Mouse (Mus musculus) gastrocnemius, postnatal 10 days (tissue): ENCODE results near the gene Tom1l2. TPM values are rescaled to one million over a fixed set of nuclear protein-coding genes. Genes with fewer than 3 reads are reported as not detected.

ENCODE experiments used
- DNase-seq: peaks from one replicate; pipeline ENCODE4 v3.0.0; 2021; ENCODE audit warnings: mixed read lengths
- long read RNA-seq, 2 experiments: library from polyadenylated mRNA; stranded (forward); transcript quantifications; one replicate each; pipeline ENCODE4 v2.0.0; 2021
- total RNA-seq, 2 experiments: library from RNA; stranded (reverse); gene quantifications; 2 replicates each; pipeline ENCODE4 v1.2.3; 2021

Gene Tom1l2
- 10 to 100 TPM; 38.6 to 45.1 TPM for total RNA-seq
- long read RNA-seq, experiment 1, full-length matches to known transcripts, result 45 of 77 reads
- long read RNA-seq, experiment 1, partial matches to known transcripts, result 5 of 77 reads
- long read RNA-seq, experiment 1, other reads (novel, unspliced or antisense), result 27 of 77 reads
- long read RNA-seq, experiment 2, full-length matches to known transcripts, result 35 of 60 reads
- long read RNA-seq, experiment 2, partial matches to known transcripts, result 5 of 60 reads
- long read RNA-seq, experiment 2, other reads (novel, unspliced or antisense), result 20 of 60 reads

DNA sequence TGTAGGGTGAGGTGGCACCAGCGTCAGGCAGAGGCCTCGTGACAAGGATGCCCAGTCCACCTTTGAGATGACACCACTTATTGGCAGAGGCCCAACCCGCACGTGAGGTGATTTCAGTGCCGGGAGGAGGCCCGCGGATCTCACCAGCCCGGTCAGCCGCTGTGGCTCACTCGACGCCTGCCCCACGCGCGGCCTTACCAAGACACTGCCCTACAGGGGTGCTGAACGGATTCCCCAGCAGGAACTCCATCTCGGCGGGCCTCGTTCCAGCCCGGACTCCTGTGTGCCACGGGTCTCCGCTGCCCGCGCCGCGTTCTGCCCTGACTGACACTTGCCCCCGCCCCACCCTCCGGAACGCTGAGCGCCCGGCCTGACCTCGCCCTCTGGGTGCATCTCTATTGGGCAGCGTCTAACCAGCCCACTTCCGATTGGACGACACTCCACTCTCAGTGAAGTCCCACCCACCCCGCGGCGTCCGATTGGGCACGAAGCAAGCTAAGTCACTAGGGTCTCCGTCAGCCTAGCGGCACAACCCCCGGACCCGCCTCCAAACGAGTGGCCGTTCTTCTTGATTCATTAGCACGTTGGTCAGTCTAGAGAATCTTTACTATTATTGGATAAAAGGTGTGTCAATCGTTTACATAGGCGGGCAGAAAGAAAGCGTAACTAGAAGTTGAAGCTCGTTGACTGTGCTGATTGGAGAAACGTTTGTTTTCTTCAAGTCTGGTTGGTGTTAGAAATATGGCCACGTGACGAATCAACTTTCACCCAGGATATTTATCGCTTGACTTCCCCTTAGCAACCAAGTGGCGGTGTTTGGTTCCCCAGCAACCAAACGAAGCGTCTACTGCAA lies at the start of gene Tom1l2, which contains the start of gene Drc3:
Gene Tom1l2 (minus strand): TSS at position 347 of the 853 bp plus-strand sequence.
Gene Drc3 (plus strand): TSS at position 771 of the 853 bp plus-strand sequence.
- DNase-seq, result peak; percentile 96

DNA sequence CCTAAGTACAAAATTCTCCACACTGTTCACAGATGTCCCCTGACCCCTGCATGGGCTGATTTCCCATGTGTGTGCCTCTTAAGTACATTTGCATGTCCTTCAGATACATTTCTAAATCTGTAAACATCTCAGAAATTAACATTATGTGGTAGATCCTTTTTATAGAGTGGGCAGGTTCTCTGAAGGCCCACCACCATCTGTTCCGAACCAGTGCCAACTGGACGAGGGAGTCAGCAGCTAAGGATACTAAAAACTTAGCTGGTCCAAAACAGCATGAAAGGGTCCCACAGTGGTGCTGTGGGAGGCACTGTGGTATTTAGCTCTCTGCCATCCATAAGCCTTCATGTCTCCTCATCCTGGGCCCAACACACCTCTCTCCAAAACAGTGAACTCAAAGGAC lies 44.5 kb upstream of the Tom1l2 start:
- DNase-seq, result no peak

GRCm38 (mm10) chr11:60396546-60396945 lies 43.8 kb upstream of the Tom1l2 start:
- peak; percentile 27 for DNase-seq

DNA sequence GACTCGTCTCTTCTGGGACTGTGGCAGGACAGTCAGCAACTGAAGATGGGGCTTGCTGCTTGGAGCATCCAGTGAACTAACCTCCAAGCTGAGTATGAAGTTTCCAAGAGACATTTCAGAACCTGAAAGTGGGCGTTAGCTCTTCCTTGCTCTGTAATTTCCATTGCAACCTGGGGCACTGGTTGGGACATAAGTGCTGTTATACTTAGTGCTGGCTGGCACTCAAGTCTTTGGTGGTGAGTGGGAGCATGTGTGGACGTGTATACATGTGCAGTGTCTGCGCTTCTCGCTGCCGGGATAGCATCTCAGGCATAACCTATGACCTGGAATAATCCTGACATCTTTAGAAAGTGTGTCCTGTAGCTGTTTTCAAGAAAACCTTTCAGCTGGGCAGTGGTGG lies 38.6 kb upstream of the Tom1l2 start:
- no peak for DNase-seq

GRCm38 (mm10) chr11:60387944-60388343 lies 35.2 kb upstream of the Tom1l2 start:
- no peak for DNase-seq

GRCm38 (mm10) chr11:60385946-60386345 lies 33.2 kb upstream of the Tom1l2 start:
- no peak for DNase-seq

DNA sequence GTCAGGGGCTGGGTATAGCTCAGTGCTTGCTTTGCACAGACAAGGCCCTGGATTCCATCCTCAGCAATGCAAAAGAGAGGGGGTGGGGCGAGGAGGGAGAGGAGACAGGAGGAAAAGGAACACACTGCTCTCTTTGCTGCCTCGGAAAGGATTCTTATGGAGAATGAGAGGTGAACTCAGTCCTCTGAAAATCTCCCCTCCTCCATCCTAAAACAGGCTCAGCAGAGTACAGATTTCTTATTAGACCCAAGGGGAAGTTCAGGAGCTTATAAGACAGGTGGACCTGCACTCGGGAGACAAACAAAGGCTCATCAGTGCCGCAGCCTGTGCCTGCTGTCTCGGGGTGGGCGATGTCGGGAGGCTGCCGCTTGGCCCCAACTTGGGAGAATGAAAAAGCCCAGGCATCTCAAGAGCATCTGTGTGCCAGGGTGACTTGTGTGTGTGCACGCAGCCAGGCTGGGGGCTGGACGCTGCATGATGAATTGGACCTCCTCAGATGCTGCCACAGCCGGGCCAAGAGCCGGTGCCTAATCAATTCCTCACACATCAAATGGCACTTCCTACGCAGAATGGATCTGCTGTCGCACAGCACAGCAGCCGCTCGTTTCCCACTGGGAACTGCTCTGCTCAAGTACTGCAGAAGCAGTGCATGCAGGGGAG lies 32.2 kb upstream of the Tom1l2 start:
- DNase-seq, result no peak

GRCm38 (mm10) chr11:60383518-60383917 lies 30.8 kb upstream of the Tom1l2 start:
- no peak for DNase-seq

GRCm38 (mm10) chr11:60374481-60374880 lies 21.8 kb upstream of the Tom1l2 start:
- no peak for DNase-seq

DNA sequence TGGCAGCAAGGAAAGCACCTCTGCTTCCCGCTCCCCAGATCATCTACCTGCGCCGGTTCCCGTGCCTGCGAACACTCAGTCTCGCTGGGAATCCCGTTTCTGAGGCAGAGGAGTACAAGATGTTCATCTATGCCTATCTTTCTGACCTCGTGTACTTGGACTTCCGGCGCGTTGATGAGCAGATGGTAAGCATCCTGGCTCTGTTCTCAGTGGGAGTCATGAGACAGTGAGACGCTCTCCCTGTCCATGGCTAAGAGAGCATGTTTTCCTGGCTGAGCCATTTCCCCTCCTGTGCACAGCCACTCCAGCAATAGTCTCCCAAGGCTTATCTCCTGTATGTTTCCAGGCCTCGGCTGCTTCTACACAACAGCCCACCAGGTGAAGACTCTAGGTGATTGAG lies 17.7 kb upstream of the Tom1l2 start:
- no peak for DNase-seq

GRCm38 (mm10) chr11:60369448-60369847 lies 16.7 kb upstream of the Tom1l2 start:
- no peak for DNase-seq

GRCm38 (mm10) chr11:60368909-60369308 lies 16.2 kb upstream of the Tom1l2 start:
- DNase-seq, result no peak

DNA sequence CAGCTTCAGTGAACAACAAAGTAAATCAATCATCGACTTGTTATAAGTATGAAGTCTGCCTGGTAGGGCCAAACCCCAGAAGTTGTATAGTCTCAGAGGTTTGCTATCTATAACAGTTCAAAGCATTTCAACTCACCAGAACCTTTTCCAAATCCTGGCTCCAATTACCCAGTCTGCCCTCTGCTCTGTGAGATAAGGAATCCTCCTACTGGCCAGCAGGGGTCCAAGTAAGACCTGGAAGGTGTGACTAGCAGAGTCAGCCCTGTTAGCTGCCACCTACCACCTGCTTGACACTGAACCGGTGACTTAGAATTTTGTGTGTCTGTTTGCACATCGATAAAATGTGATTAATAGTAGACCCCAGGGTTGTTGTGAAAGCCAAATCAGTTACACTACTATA lies 14.6 kb upstream of the Tom1l2 start:
- DNase-seq, result no peak

DNA sequence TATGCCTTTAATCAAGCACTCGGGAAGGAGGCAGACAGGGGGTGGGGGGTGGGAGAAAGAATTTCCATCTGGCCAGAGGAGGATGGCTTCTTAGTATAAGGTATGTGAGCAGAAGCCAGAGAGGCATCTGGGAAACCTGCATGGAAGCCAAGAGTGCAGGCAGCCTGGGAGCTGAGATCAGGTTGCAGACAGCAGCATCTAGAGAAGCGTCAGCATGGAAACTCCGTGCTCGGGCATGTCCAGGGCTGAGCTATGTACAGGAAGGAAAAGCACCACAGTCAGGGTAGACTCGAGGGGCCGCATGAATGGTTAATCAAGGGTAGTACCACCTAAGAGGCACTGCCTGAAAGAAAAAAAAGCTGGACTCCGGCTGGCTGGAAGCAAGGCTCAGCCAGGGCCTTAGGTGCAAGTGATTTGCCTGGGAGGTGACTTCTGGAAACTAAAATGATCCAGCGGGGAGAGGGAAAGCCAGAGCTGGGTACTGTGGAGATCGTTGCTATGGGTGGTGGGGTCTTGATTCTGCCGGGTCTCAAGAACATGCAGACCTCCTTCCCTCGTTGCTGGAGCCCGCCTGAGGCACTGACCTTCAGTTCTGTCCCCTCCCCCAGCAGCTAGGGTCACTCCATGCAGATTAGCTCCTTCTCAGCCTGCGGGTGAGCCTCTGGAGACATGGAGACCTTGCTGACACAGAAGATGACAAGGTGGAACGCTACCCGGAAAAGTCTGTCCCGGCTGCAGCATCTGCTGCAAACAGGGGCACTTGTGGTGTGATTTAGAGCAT lies 13.7 kb upstream of the Tom1l2 start:
- DNase-seq, result peak; percentile 24

DNA sequence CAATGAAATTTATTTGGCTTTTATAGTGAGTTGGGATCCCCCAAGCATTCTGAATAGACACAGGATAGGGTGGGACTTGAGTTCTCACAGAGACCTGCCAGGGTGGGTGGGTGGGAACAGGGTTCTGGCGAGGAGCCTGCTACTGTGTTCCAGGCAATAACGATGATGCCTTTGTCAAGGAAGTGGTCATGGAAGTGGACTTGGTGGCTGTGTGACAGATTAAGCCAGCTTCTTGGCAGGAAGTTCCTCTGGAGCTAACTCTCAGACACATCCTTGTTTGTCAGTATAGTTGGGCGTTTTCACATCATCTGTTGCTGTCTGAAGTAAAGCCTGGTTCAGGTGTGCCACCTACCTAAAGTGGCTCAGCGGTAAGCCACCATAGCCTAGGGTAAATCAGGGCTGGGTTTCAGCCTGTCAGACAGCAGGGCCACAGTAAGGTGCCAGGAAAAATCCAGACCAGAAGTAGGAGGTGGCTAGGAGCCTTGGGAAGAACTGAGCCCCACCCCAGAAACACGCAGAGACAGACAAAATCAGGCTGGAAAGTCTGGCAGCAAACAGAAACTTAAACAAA lies 8.0 kb upstream of the Tom1l2 start:
- no peak for DNase-seq

- DNase-seq, result no peak
These were observed 7.2 kb upstream of the Tom1l2 start for GRCm38 (mm10) chr11:60359936-60360335.

GRCm38 (mm10) chr11:60359138-60359537 lies 6.4 kb upstream of the Tom1l2 start:
- no peak for DNase-seq

DNA sequence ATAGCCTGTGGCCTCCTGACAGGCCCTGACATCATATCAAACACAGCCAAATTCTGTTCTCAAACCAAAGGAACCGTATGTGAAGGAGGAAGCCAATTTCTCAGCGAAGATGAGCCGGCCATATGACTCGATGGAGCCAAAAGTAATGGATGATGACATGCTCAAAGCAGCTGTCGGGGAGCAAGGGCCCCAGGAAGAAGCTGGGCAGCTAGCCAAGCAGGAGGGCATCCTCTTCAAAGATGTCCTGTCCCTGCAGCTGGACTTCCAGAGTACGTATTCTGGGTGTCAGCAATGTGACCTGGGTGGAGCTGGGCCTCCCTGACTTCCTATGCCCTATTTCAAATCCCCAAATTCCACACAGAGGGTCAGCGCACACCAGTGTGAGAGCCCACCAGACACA lies 5.8 kb upstream of the Tom1l2 start:
- no peak for DNase-seq

DNA sequence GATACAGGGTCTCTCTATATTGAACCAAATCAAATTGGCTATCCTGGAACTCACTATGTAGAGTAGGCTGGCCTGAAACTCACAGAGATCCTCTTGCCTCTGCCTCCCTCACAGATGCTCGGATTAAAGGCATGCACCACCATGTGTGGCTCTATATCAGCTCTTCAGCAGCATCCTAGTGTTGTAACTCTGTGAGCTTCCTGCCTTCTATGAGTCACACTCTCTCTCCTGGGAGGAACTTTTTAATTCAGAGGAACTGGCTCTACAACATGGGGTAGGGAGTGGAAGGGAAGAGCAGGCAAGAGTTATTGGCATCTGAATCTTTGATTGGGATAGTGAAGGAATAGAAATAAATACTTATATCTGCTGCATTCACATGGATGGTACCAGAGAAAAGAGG lies 4.4 kb upstream of the Tom1l2 start:
- DNase-seq, result no peak

GRCm38 (mm10) chr11:60355952-60356351 lies 3.2 kb upstream of the Tom1l2 start:
- no peak for DNase-seq

GRCm38 (mm10) chr11:60351925-60352371 lies 757 bp downstream of the Tom1l2 start:
- DNase-seq, result peak; percentile 31

DNA sequence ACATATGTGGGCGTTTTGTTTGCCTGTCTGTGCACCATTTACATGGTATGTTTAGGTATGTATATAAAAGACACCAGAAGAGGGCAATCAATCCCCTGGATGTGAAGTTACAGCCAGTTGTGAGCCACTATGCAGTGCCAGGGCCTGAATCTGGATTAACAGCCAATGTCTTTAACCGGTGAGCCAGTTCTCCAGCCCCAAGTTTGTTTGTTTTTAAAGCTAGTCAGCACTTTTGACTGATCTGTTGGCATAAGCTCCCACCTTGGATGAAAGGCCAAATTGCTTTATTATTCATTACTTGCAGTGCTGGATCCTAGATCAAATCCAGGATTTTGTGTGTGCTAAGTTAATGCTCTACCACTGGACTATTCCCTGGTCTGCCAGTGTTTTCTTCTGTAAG lies 1.3 kb downstream of the Tom1l2 start:
- DNase-seq, result no peak
